Mouse (Mus musculus): ENCODE data around the gene Bicral. TPM values are rescaled to one million over a fixed set of nuclear protein-coding genes. Genes with fewer than 3 reads are reported as not detected.
"Not testable (repeated sequence)": the region's sequence is repeated elsewhere in the genome, so short reads cannot be mapped to it uniquely, and the experiment has no call there.

Bicral gene
- polyA plus RNA-seq, 1 experiment from 2014 or later: 10.8 TPM

DNA sequence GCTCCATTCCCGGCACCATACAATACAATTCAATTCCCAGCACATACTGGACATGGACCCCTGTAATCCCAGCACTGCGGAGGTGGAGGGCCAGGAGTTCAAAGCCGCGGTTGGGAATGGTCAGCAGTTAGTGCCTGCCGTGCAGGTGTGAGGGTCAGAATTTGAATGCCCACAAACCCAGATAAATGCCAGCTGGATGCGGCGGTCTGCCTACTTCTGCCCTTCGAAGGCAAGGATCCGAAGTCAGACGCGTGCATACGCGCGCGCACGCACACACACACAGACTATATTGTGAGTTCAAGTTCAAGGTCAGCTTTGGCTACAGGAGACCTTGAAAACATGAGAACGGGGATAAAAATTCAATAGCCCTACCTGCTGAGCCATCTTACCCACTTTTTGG, 86.7 kb downstream of the Bicral start:
- H3K27ac ChIP-seq (ENCODE audit: low read depth, low read length): peak overlapping the region; percentile 67; the same call in 1 of the 2 replicates
- peaks cover 20% of the 10 kb centered on the region for H3K36me3 ChIP-seq (ENCODE audit: control insufficient read depth, insufficient read depth, low read length)
- H3K4me2 ChIP-seq (ENCODE audit: low read depth, low read length): peak overlapping the region; percentile 95
- peak overlapping the region; percentile 88 for H3K4me3 ChIP-seq (ENCODE audit: low read depth, low read length)
- peaks cover 11% of the 10 kb centered on the region for H3K4me1 ChIP-seq (ENCODE audit: control insufficient read depth, insufficient read depth, low read length)
- H3K9ac ChIP-seq (replicated peaks; ENCODE audit: low read depth, low read length): peak overlapping the region; percentile 62; the same call in 1 of the 2 replicates
- no peaks in the 10 kb centered on the region for H3K27me3 ChIP-seq (ENCODE audit: control insufficient read depth, insufficient read depth, low read length)
- no peaks in the 10 kb centered on the region for H3K9me3 ChIP-seq (ENCODE audit: control insufficient read depth, low read length)
- ATAC-seq (ENCODE audit: low read depth): no peak
- WGBS: 76% methylated on average over 17 of the region's 17 CpGs

DNA sequence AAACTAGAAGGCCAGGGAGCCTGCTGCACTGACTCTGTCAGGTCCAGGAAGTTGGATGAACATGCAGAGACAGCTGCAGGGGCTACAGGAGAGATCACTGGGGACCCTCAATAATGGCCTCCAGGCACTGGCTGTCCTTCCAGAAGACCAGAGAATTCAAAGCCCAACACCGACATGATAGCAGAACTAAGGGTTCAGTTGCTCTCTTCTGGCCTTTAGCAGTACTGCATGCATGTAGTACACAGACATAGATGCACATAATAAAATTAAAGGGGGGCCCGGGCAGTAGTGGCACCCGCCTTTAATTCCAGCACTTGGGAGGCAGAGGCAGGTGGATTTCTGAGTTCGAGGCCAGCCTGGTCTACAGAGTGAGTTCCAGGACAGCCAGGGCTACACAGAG, 87.3 kb downstream of the Bicral start:
- H3K9ac ChIP-seq (replicated peaks; ENCODE audit: low read depth, low read length): no peak overlapping the region

DNA sequence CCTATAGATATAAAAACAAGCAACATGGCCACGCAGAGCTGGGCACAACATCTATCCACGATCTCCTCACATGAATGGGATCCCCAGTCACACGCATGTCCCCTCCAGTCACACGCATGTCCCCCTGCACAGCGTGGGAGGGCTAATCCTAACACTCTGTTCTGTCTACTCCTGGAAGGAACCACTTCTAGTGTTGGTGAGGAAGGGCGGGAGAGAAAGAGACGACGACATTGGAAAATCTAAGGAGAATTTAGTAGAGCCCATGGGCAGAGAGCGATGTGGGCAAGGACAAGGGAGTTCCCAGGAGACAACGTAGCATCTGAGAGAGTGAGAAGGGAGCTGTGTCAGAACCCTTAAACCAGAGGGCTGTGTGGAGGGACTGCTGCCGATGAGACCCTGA, 87.7 kb downstream of the Bicral start:
- WGBS: 90% methylated on average over 11 of the region's 11 CpGs
- H3K36me3 ChIP-seq (ENCODE audit: control insufficient read depth, insufficient read depth, low read length): peaks cover 10% of the 10 kb centered on the region
- no peak for ATAC-seq (ENCODE audit: low read depth)

More for the DNA sequence above, 87.3 kb downstream of the Bicral start:
- no peaks in the 10 kb centered on the region for H3K27me3 ChIP-seq (ENCODE audit: control insufficient read depth, insufficient read depth, low read length)
- no peak overlapping the region for H3K27ac ChIP-seq (ENCODE audit: low read depth, low read length)
- H3K4me1 ChIP-seq (ENCODE audit: control insufficient read depth, insufficient read depth, low read length): peaks cover 11% of the 10 kb centered on the region
- H3K36me3 ChIP-seq (ENCODE audit: control insufficient read depth, insufficient read depth, low read length): peaks cover 15% of the 10 kb centered on the region
- H3K4me2 ChIP-seq (ENCODE audit: low read depth, low read length): no peak overlapping the region
- 85% methylated on average over 4 of the region's 4 CpGs for WGBS
- no peaks in the 10 kb centered on the region for H3K9me3 ChIP-seq (ENCODE audit: control insufficient read depth, low read length)
- no peak overlapping the region for H3K4me3 ChIP-seq (ENCODE audit: low read depth, low read length)
- no peak for ATAC-seq (ENCODE audit: low read depth)

DNA sequence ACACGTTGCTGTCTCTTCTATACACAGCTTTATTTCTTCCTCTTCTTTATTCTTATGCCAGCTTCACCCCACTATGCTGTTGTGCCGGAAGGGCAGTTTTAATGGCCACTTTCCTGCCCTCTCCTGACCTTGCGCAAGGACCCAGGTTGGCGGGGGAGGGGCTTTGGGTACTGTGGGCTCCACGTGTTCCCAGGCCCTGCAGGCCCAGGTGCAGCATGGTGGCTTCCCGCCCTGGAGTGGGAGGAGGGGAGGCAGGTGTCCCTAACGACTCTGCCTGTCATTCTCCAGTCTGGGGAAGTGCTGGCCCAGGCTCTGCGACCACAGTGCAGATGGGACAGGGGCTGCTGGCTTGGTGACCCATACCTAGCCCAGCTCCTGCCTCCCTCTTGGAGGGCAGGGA, 90.4 kb downstream of the Bicral start:
- Histone ChIP-seq H3K4me1 (ENCODE audit: control insufficient read depth, insufficient read depth, low read length) (peaks cover 5% of the 10 kb centered on the region; the same call in 1 of the 2 replicates), H3K27ac (ENCODE audit: low read depth, low read length) (no peak overlapping the region), H3K4me2 (ENCODE audit: low read depth, low read length) (no peak overlapping the region), H3K4me3 (ENCODE audit: low read depth, low read length) (no peak overlapping the region), H3K9ac (replicated peaks; ENCODE audit: low read depth, low read length) (no peak overlapping the region), H3K9me3 (ENCODE audit: control insufficient read depth, low read length) (no peaks in the 10 kb centered on the region), H3K36me3 (ENCODE audit: control insufficient read depth, insufficient read depth, low read length) (no peaks in the 10 kb centered on the region), H3K27me3 (ENCODE audit: control insufficient read depth, insufficient read depth, low read length) (no peaks in the 10 kb centered on the region)
- ATAC-seq (ENCODE audit: low read depth): no peak
- 43% methylated on average over 8 of the region's 8 CpGs for WGBS

More for the DNA sequence above, 87.7 kb downstream of the Bicral start:
- Histone ChIP-seq H3K27ac (ENCODE audit: low read depth, low read length) (no peak overlapping the region), H3K9me3 (ENCODE audit: control insufficient read depth, low read length) (no peaks in the 10 kb centered on the region), H3K4me3 (ENCODE audit: low read depth, low read length) (no peak overlapping the region), H3K4me1 (ENCODE audit: control insufficient read depth, insufficient read depth, low read length) (peaks cover 11% of the 10 kb centered on the region), H3K4me2 (ENCODE audit: low read depth, low read length) (no peak overlapping the region), H3K27me3 (ENCODE audit: control insufficient read depth, insufficient read depth, low read length) (no peaks in the 10 kb centered on the region), H3K9ac (replicated peaks; ENCODE audit: low read depth, low read length) (no peak overlapping the region)

DNA sequence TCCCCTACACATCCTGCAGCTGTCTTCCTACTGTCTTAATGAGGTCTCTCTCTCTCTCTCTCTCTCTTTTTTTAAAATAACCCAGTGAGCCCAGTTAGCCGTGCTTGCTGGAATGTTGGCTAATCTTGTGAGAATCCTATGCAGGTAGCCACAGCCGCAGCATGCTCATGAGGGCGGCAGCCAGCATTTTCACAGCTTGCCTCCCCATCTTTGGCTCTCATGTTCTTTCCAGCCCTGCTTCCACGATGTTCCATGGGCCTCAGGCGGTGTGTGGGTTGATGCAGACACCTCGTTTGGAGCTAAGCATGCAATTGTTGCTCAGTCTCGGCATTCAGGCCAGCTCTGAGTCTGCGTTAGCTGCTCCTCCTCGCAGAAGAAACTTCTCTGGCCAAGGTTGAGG, 93.4 kb downstream of the Bicral start:
- not testable (repeated sequence) for H3K9ac ChIP-seq (replicated peaks; ENCODE audit: low read depth, low read length); H3K4me3 ChIP-seq (ENCODE audit: low read depth, low read length); H3K4me2 ChIP-seq (ENCODE audit: low read depth, low read length); ATAC-seq (ENCODE audit: low read depth); H3K36me3 ChIP-seq (ENCODE audit: control insufficient read depth, insufficient read depth, low read length); H3K4me1 ChIP-seq (ENCODE audit: control insufficient read depth, insufficient read depth, low read length); H3K27me3 ChIP-seq (ENCODE audit: control insufficient read depth, insufficient read depth, low read length); H3K9me3 ChIP-seq (ENCODE audit: control insufficient read depth, low read length); H3K27ac ChIP-seq (ENCODE audit: low read depth, low read length)
- 76% methylated on average over 8 of the region's 9 CpGs for WGBS

DNA sequence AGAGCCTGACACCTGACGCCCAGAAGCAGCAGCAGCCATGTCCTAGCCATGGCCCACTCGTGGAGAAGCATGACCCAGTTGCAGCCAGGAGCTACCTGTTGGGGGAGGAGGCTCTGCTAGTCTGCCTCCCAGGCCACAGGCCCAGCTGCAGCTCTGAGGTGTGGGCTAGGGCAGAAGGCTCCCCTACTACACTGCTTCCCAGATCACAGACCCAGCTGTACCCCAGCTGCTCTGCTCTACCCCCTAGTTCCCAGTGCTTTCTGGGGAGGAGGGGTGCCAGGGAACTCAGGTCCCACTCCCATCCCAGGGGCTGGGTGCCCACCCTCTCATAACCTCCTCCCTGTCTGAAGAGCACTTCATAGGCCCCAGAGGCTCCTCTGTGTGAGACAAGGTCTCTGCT, 94.7 kb downstream of the Bicral start, which contains the start of gene Ptcra:
Ptcra (minus strand) TSS at position 169 of the 400 bp plus-strand sequence.
- Histone ChIP-seq H3K4me1 (ENCODE audit: control insufficient read depth, insufficient read depth, low read length) (no peaks in the 10 kb centered on the region), H3K36me3 (ENCODE audit: control insufficient read depth, insufficient read depth, low read length) (no peaks in the 10 kb centered on the region), H3K4me3 (ENCODE audit: low read depth, low read length) (no peak within 1 kb of the TSS), H3K9me3 (ENCODE audit: control insufficient read depth, low read length) (no peaks in the 10 kb centered on the region), H3K27ac (ENCODE audit: low read depth, low read length) (no peak within 1 kb of the TSS), H3K9ac (replicated peaks; ENCODE audit: low read depth, low read length) (no peak within 1 kb of the TSS), H3K4me2 (ENCODE audit: low read depth, low read length) (no peak within 1 kb of the TSS), H3K27me3 (ENCODE audit: control insufficient read depth, insufficient read depth, low read length) (no peaks in the 10 kb centered on the region)
- 60% methylated on average over 2 of the region's 2 CpGs for WGBS
- no peak for ATAC-seq (ENCODE audit: low read depth)

DNA sequence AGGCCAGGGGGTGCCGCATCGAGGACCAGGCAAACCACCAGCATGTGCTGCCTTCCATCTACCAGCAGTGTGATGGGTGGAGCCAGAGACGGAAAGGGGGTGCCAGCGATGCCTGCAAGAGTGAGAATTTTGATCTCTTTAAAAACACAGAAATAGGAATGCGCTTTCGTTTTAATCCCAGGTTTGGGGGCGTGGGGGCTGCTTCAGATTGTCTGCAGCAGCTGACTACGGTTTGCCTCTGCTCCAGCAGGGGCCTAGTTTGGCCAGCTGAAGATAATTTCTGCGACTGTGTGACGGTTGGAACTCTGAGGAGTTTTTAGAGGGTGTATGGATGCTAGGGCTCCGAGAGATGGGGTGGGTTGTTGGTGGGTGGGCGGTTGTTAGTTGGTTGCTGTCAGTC, 99.5 kb downstream of the Bicral start:
- Histone ChIP-seq H3K9ac (replicated peaks; ENCODE audit: low read depth, low read length) (no peak overlapping the region), H3K27ac (ENCODE audit: low read depth, low read length) (no peak overlapping the region), H3K36me3 (ENCODE audit: control insufficient read depth, insufficient read depth, low read length) (no peaks in the 10 kb centered on the region), H3K4me1 (ENCODE audit: control insufficient read depth, insufficient read depth, low read length) (no peaks in the 10 kb centered on the region), H3K4me2 (ENCODE audit: low read depth, low read length) (no peak overlapping the region), H3K4me3 (ENCODE audit: low read depth, low read length) (no peak overlapping the region), H3K9me3 (ENCODE audit: control insufficient read depth, low read length) (no peaks in the 10 kb centered on the region), H3K27me3 (ENCODE audit: control insufficient read depth, insufficient read depth, low read length) (no peaks in the 10 kb centered on the region)
- no peak for ATAC-seq (ENCODE audit: low read depth)
- WGBS: 85% methylated on average over 12 of the region's 12 CpGs

DNA sequence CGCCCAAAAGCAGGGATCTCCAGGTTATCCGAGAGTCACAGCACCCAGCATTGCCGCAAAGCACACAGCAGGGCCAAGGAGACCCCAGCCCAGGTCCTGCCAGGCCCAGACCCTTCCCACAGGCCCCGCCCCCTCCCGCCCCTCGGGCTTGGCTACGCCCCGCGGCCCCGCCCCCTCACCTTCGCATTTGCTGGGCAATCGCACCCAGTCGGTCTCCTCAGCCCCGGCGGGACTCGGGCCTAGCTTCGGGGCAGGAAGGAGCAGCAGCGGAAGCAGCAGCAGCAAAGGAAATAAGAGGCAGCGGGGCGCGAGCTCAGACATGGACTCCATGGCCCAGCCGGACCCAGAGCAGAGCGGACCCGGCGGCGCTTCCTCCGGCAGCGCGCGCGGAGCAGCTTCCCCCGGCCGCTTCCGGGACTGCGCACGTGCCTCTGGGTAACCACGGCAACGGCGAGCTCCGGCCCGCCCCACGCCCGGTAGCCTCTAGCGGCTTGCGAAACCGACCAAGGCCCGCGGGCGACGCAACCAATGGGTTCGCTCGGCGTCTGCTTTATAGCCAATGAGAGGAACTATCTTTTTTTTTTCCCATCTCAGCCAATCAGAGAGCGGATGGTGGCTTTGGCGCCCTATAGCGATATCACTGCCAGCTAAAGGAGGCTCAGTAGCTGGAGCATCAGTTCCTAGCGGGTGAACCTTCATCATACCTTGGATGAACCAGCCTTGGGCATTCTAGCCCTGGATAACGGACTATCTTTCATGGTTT, 106.3 kb downstream of the Bicral start, which contains the start of gene Cnpy3:
Cnpy3 (minus strand) TSS at position 421 of the 763 bp plus-strand sequence.
- Histone ChIP-seq H3K9me3 (ENCODE audit: control insufficient read depth, low read length) (no peaks in the 10 kb centered on the region), H3K4me2 (ENCODE audit: low read depth, low read length) (peak within 1 kb of the TSS; percentile 78), H3K36me3 (ENCODE audit: control insufficient read depth, insufficient read depth, low read length) (no peaks in the 10 kb centered on the region), H3K9ac (replicated peaks; ENCODE audit: low read depth, low read length) (peak within 1 kb of the TSS; percentile 69), H3K4me1 (ENCODE audit: control insufficient read depth, insufficient read depth, low read length) (peaks cover 7% of the 10 kb centered on the region), H3K27me3 (ENCODE audit: control insufficient read depth, insufficient read depth, low read length) (no peaks in the 10 kb centered on the region), H3K4me3 (ENCODE audit: low read depth, low read length) (peak within 1 kb of the TSS; percentile 73), H3K27ac (ENCODE audit: low read depth, low read length) (peak within 1 kb of the TSS; percentile 85)
- under 1% methylated on average over 58 of the region's 58 CpGs for WGBS
- peak; percentile 98 for ATAC-seq (ENCODE audit: low read depth)

DNA sequence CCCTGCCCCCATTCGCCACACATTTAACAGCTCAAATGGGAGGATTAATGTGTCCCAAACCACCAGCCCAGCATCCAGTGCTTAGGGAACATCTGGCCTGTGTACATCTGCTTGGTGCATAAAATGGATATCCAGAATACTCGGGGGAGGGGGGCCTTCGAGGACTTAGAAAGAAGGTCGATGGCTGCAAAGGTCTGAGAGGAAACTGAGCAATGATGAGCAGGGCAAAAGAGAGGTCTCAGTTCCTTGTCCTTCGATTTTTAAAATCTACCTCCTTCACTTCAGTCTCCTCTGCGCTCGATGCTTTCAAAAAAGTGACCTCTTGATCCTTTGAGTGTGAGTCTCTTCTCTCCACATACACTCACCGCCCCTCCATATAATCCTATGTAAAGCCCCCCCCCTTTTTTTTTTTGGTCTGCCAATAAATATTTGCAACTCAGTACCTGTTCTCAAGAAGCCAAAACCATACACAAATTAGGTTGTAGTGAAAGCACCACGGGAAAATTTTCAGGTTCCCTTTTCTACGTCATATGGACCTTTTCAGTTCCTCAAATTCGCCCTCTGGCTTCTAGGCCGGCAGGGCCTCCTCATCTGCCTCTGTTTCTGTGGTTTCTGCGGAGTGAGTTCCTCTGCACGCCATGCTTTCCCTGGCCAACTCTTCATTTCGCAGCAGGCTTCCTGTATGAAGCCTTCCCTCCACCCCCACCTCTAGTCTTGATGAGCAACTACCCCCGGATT, 107.1 kb downstream of the Bicral start:
- Histone ChIP-seq H3K27ac (ENCODE audit: low read depth, low read length) (peak overlapping the region; percentile 85), H3K4me2 (ENCODE audit: low read depth, low read length) (peak overlapping the region; percentile 78), H3K27me3 (ENCODE audit: control insufficient read depth, insufficient read depth, low read length) (no peaks in the 10 kb centered on the region), H3K4me3 (ENCODE audit: low read depth, low read length) (peak overlapping the region; percentile 73), H3K9me3 (ENCODE audit: control insufficient read depth, low read length) (no peaks in the 10 kb centered on the region), H3K9ac (replicated peaks; ENCODE audit: low read depth, low read length) (peak overlapping the region; percentile 69), H3K4me1 (ENCODE audit: control insufficient read depth, insufficient read depth, low read length) (peaks cover 7% of the 10 kb centered on the region), H3K36me3 (ENCODE audit: control insufficient read depth, insufficient read depth, low read length) (no peaks in the 10 kb centered on the region)
- WGBS: 27% methylated on average over 16 of the region's 16 CpGs
- ATAC-seq (ENCODE audit: low read depth): no peak
